Mouse (Mus musculus): ENCODE measurements at regions not wholly inside any gene's neighbourhood (a gene's known extent, or its start where the extent isn't known, plus 50 kb on each side); places are given as distances from the start of the nearest gene placed in this dataset.

- no peaks in the 10 kb centered on the region for H3K4me1 ChIP-seq (ENCODE audit: control insufficient read depth, insufficient read depth, insufficient read length, low read length)
- no peak overlapping the region for H3K27ac ChIP-seq (ENCODE audit: insufficient read depth, low read depth, low read length)
- no peak overlapping the region for H3K4me3 ChIP-seq (ENCODE audit: low read depth, low read length)
- TF ChIP-seq CTCF (IDR thresholded peaks at IDR 0.05; ENCODE audit: extremely low read depth, insufficient read length, insufficient replicate concordance, low read depth, low read length) (no peak), POLR2A (IDR thresholded peaks at IDR 0.05; ENCODE audit: low read depth, low read length) (no peak)
- 68% methylated on average over 4 of the region's 4 CpGs for WGBS
- no peaks in the 10 kb centered on the region for H3K36me3 ChIP-seq (ENCODE audit: control insufficient read depth, insufficient read depth, low read length)
- H3K27me3 ChIP-seq (ENCODE audit: control insufficient read depth, insufficient read depth, low read length), result no peaks in the 10 kb centered on the region
Observed at GRCm38 (mm10) chr14:114697543-114697942, 394.5 kb upstream of the Gpc5 start.

GRCm38 (mm10) chr14:114723080-114723479, 368.9 kb upstream of the Gpc5 start:
- Histone ChIP-seq H3K4me1 (ENCODE audit: control insufficient read depth, insufficient read depth, insufficient read length, low read length) (no peaks in the 10 kb centered on the region), H3K27me3 (ENCODE audit: control insufficient read depth, insufficient read depth, low read length) (no peaks in the 10 kb centered on the region), H3K4me3 (ENCODE audit: low read depth, low read length) (no peak overlapping the region), H3K36me3 (ENCODE audit: control insufficient read depth, insufficient read depth, low read length) (no peaks in the 10 kb centered on the region), H3K27ac (ENCODE audit: insufficient read depth, low read depth, low read length) (no peak overlapping the region)
- TF ChIP-seq POLR2A (IDR thresholded peaks at IDR 0.05; ENCODE audit: low read depth, low read length), result no peak
- TF ChIP-seq CTCF (IDR thresholded peaks at IDR 0.05; ENCODE audit: extremely low read depth, insufficient read length, insufficient replicate concordance, low read depth, low read length), result no peak
- WGBS, result 20% methylated on average over 1 of the region's 1 CpGs

- Histone ChIP-seq H3K4me3 (ENCODE audit: low read depth, low read length) (no peak overlapping the region), H3K27ac (ENCODE audit: insufficient read depth, low read depth, low read length) (no peak overlapping the region), H3K36me3 (ENCODE audit: control insufficient read depth, insufficient read depth, low read length) (no peaks in the 10 kb centered on the region), H3K4me1 (ENCODE audit: control insufficient read depth, insufficient read depth, insufficient read length, low read length) (no peaks in the 10 kb centered on the region), H3K27me3 (ENCODE audit: control insufficient read depth, insufficient read depth, low read length) (no peaks in the 10 kb centered on the region)
- WGBS, result 80% methylated on average over 5 of the region's 5 CpGs
- no peak for TF ChIP-seq POLR2A (IDR thresholded peaks at IDR 0.05; ENCODE audit: low read depth, low read length)
- TF ChIP-seq CTCF (IDR thresholded peaks at IDR 0.05; ENCODE audit: extremely low read depth, insufficient read length, insufficient replicate concordance, low read depth, low read length), result no peak
Observed at GRCm38 (mm10) chr14:114767323-114767722, 324.7 kb upstream of the Gpc5 start.

- TF ChIP-seq CTCF (IDR thresholded peaks at IDR 0.05; ENCODE audit: extremely low read depth, insufficient read length, insufficient replicate concordance, low read depth, low read length) (no peak), POLR2A (IDR thresholded peaks at IDR 0.05; ENCODE audit: low read depth, low read length) (no peak)
- Histone ChIP-seq H3K27ac (ENCODE audit: insufficient read depth, low read depth, low read length) (no peak overlapping the region), H3K27me3 (ENCODE audit: control insufficient read depth, insufficient read depth, low read length) (no peaks in the 10 kb centered on the region), H3K4me1 (ENCODE audit: control insufficient read depth, insufficient read depth, insufficient read length, low read length) (no peaks in the 10 kb centered on the region), H3K36me3 (ENCODE audit: control insufficient read depth, insufficient read depth, low read length) (no peaks in the 10 kb centered on the region), H3K4me3 (ENCODE audit: low read depth, low read length) (no peak overlapping the region)
- 60% methylated on average over 2 of the region's 2 CpGs for WGBS
Observed at GRCm38 (mm10) chr14:114776723-114777122, 315.3 kb upstream of the Gpc5 start.

GRCm38 (mm10) chr14:114781821-114782220, 310.2 kb upstream of the Gpc5 start:
- Histone ChIP-seq H3K27ac (ENCODE audit: insufficient read depth, low read depth, low read length) (no peak overlapping the region), H3K27me3 (ENCODE audit: control insufficient read depth, insufficient read depth, low read length) (no peaks in the 10 kb centered on the region), H3K4me1 (ENCODE audit: control insufficient read depth, insufficient read depth, insufficient read length, low read length) (no peaks in the 10 kb centered on the region), H3K36me3 (ENCODE audit: control insufficient read depth, insufficient read depth, low read length) (no peaks in the 10 kb centered on the region), H3K4me3 (ENCODE audit: low read depth, low read length) (no peak overlapping the region)
- TF ChIP-seq CTCF (IDR thresholded peaks at IDR 0.05; ENCODE audit: extremely low read depth, insufficient read length, insufficient replicate concordance, low read depth, low read length) (no peak), POLR2A (IDR thresholded peaks at IDR 0.05; ENCODE audit: low read depth, low read length) (no peak)
- WGBS, result 82% methylated on average over 3 of the region's 3 CpGs

GRCm38 (mm10) chr14:114790946-114791830, 300.8 kb upstream of the Gpc5 start:
- TF ChIP-seq POLR2A (IDR thresholded peaks at IDR 0.05; ENCODE audit: low read depth, low read length), result no peak
- TF ChIP-seq CTCF (IDR thresholded peaks at IDR 0.05; ENCODE audit: extremely low read depth, insufficient read length, insufficient replicate concordance, low read depth, low read length), result no peak
- H3K36me3 ChIP-seq (ENCODE audit: control insufficient read depth, insufficient read depth, low read length), result no peaks in the 10 kb centered on the region
- no peak overlapping the region for H3K27ac ChIP-seq (ENCODE audit: insufficient read depth, low read depth, low read length)
- H3K27me3 ChIP-seq (ENCODE audit: control insufficient read depth, insufficient read depth, low read length), result no peaks in the 10 kb centered on the region
- no peak overlapping the region for H3K4me3 ChIP-seq (ENCODE audit: low read depth, low read length)
- 21% methylated on average over 13 of the region's 13 CpGs for WGBS
- no peaks in the 10 kb centered on the region for H3K4me1 ChIP-seq (ENCODE audit: control insufficient read depth, insufficient read depth, insufficient read length, low read length)

GRCm38 (mm10) chr14:114791831-114792224, 300.2 kb upstream of the Gpc5 start:
- no peaks in the 10 kb centered on the region for H3K27me3 ChIP-seq (ENCODE audit: control insufficient read depth, insufficient read depth, low read length)
- WGBS, result 64% methylated on average over 4 of the region's 4 CpGs
- no peaks in the 10 kb centered on the region for H3K36me3 ChIP-seq (ENCODE audit: control insufficient read depth, insufficient read depth, low read length)
- no peaks in the 10 kb centered on the region for H3K4me1 ChIP-seq (ENCODE audit: control insufficient read depth, insufficient read depth, insufficient read length, low read length)
- H3K27ac ChIP-seq (ENCODE audit: insufficient read depth, low read depth, low read length), result no peak overlapping the region
- H3K4me3 ChIP-seq (ENCODE audit: low read depth, low read length), result no peak overlapping the region
- no peak for TF ChIP-seq POLR2A (IDR thresholded peaks at IDR 0.05; ENCODE audit: low read depth, low read length)
- TF ChIP-seq CTCF (IDR thresholded peaks at IDR 0.05; ENCODE audit: extremely low read depth, insufficient read length, insufficient replicate concordance, low read depth, low read length), result no peak
